Mouse (Mus musculus): ENCODE data around the gene Wwp2. TPM values are rescaled to one million over a fixed set of nuclear protein-coding genes. Genes with fewer than 3 reads are reported as not detected.

Wwp2 gene
- polyA plus RNA-seq, 1 experiment from 2014 or later = 44.8 TPM

GRCm38 (mm10) chr8:107578132-107578531 is 142.0 kb downstream of the Wwp2 start:
- WGBS = 87% methylated on average over 8 of the region's 8 CpGs

GRCm38 (mm10) chr8:107578541-107578940 is 142.4 kb downstream of the Wwp2 start:
- no peak overlapping the region for H3K27ac ChIP-seq (ENCODE audit: low read length)
- H3K9me3 ChIP-seq (ENCODE audit: low read length) = no peaks in the 10 kb centered on the region
- 87% methylated on average over 8 of the region's 8 CpGs for WGBS
- peaks cover 39% of the 10 kb centered on the region for H3K36me3 ChIP-seq (ENCODE audit: insufficient read depth, low read length)
- no peak for ATAC-seq (ENCODE audit: low FRiP score, low TSS enrichment)
- H3K4me1 ChIP-seq (ENCODE audit: insufficient read depth, low read length) = no peaks in the 10 kb centered on the region
- H3K27me3 ChIP-seq (ENCODE audit: insufficient read depth, low read length) = no peaks in the 10 kb centered on the region
- H3K9ac ChIP-seq (replicated peaks; ENCODE audit: low read length) = no peak overlapping the region
- no peak overlapping the region for H3K4me2 ChIP-seq (replicated peaks; ENCODE audit: low read depth, low read length)
- H3K4me3 ChIP-seq (ENCODE audit: low read length) = no peak overlapping the region

More at GRCm38 (mm10) chr8:107578132-107578531, 142.0 kb downstream of the Wwp2 start:
- no peaks in the 10 kb centered on the region for H3K27me3 ChIP-seq (ENCODE audit: insufficient read depth, low read length)
- H3K9me3 ChIP-seq (ENCODE audit: low read length) = no peaks in the 10 kb centered on the region
- ATAC-seq (ENCODE audit: low FRiP score, low TSS enrichment) = no peak
- no peak overlapping the region for H3K4me3 ChIP-seq (ENCODE audit: low read length)
- no peaks in the 10 kb centered on the region for H3K4me1 ChIP-seq (ENCODE audit: insufficient read depth, low read length)
- no peak overlapping the region for H3K4me2 ChIP-seq (replicated peaks; ENCODE audit: low read depth, low read length)
- H3K36me3 ChIP-seq (ENCODE audit: insufficient read depth, low read length) = peaks cover 35% of the 10 kb centered on the region
- H3K9ac ChIP-seq (replicated peaks; ENCODE audit: low read length) = no peak overlapping the region
- H3K27ac ChIP-seq (ENCODE audit: low read length) = no peak overlapping the region

GRCm38 (mm10) chr8:107580879-107581278 is 144.7 kb downstream of the Wwp2 start:
- Histone ChIP-seq H3K27me3 (ENCODE audit: insufficient read depth, low read length) (no peaks in the 10 kb centered on the region), H3K4me3 (ENCODE audit: low read length) (no peak overlapping the region), H3K4me1 (ENCODE audit: insufficient read depth, low read length) (no peaks in the 10 kb centered on the region), H3K27ac (ENCODE audit: low read length) (no peak overlapping the region), H3K4me2 (replicated peaks; ENCODE audit: low read depth, low read length) (no peak overlapping the region), H3K36me3 (ENCODE audit: insufficient read depth, low read length) (peaks cover 57% of the 10 kb centered on the region), H3K9me3 (ENCODE audit: low read length) (no peaks in the 10 kb centered on the region), H3K9ac (replicated peaks; ENCODE audit: low read length) (no peak overlapping the region)
- no peak for ATAC-seq (ENCODE audit: low FRiP score, low TSS enrichment)
- WGBS = 94% methylated on average over 13 of the region's 13 CpGs

GRCm38 (mm10) chr8:107581536-107581935 is 145.4 kb downstream of the Wwp2 start:
- Histone ChIP-seq H3K9me3 (ENCODE audit: low read length) (no peaks in the 10 kb centered on the region), H3K36me3 (ENCODE audit: insufficient read depth, low read length) (peaks cover 59% of the 10 kb centered on the region), H3K27me3 (ENCODE audit: insufficient read depth, low read length) (no peaks in the 10 kb centered on the region), H3K27ac (ENCODE audit: low read length) (no peak overlapping the region), H3K4me3 (ENCODE audit: low read length) (no peak overlapping the region), H3K4me1 (ENCODE audit: insufficient read depth, low read length) (peaks cover 2% of the 10 kb centered on the region), H3K9ac (replicated peaks; ENCODE audit: low read length) (no peak overlapping the region), H3K4me2 (replicated peaks; ENCODE audit: low read depth, low read length) (no peak overlapping the region)
- 90% methylated on average over 4 of the region's 4 CpGs for WGBS
- no peak for ATAC-seq (ENCODE audit: low FRiP score, low TSS enrichment)

GRCm38 (mm10) chr8:107582136-107582535 is 146.0 kb downstream of the Wwp2 start:
- Histone ChIP-seq H3K9me3 (ENCODE audit: low read length) (no peaks in the 10 kb centered on the region), H3K27me3 (ENCODE audit: insufficient read depth, low read length) (no peaks in the 10 kb centered on the region), H3K4me1 (ENCODE audit: insufficient read depth, low read length) (peaks cover 8% of the 10 kb centered on the region), H3K4me2 (replicated peaks; ENCODE audit: low read depth, low read length) (no peak overlapping the region), H3K4me3 (ENCODE audit: low read length) (no peak overlapping the region), H3K36me3 (ENCODE audit: insufficient read depth, low read length) (peaks cover 59% of the 10 kb centered on the region), H3K27ac (ENCODE audit: low read length) (no peak overlapping the region), H3K9ac (replicated peaks; ENCODE audit: low read length) (no peak overlapping the region)
- ATAC-seq (ENCODE audit: low FRiP score, low TSS enrichment) = no peak
- 96% methylated on average over 11 of the region's 11 CpGs for WGBS

- H3K4me3 ChIP-seq (ENCODE audit: low read length) = peak overlapping the region; percentile 98
- under 1% methylated on average over 17 of the region's 17 CpGs for WGBS
- peak overlapping the region; percentile 91 for H3K9ac ChIP-seq (replicated peaks; ENCODE audit: low read length)
- no peaks in the 10 kb centered on the region for H3K27me3 ChIP-seq (ENCODE audit: insufficient read depth, low read length)
- H3K27ac ChIP-seq (ENCODE audit: low read length) = peak overlapping the region; percentile 80
- ATAC-seq (ENCODE audit: low FRiP score, low TSS enrichment) = peak; percentile 31
- H3K36me3 ChIP-seq (ENCODE audit: insufficient read depth, low read length) = peaks cover 30% of the 10 kb centered on the region
- no peaks in the 10 kb centered on the region for H3K9me3 ChIP-seq (ENCODE audit: low read length)
- peaks cover 10% of the 10 kb centered on the region for H3K4me1 ChIP-seq (ENCODE audit: insufficient read depth, low read length)
- peak overlapping the region; percentile 78 for H3K4me2 ChIP-seq (replicated peaks; ENCODE audit: low read depth, low read length)
Observed at GRCm38 (mm10) chr8:107587429-107587994, 151.3 kb downstream of the Wwp2 start.

- no peaks in the 10 kb centered on the region for H3K9me3 ChIP-seq (ENCODE audit: low read length)
- H3K27ac ChIP-seq (ENCODE audit: low read length) = peak within 1 kb of the TSS; percentile 80
- WGBS = 2% methylated on average over 65 of the region's 65 CpGs
- no peaks in the 10 kb centered on the region for H3K27me3 ChIP-seq (ENCODE audit: insufficient read depth, low read length)
- peak within 1 kb of the TSS; percentile 78 for H3K4me2 ChIP-seq (replicated peaks; ENCODE audit: low read depth, low read length)
- H3K4me1 ChIP-seq (ENCODE audit: insufficient read depth, low read length) = peaks cover 10% of the 10 kb centered on the region
- H3K4me3 ChIP-seq (ENCODE audit: low read length) = peak within 1 kb of the TSS; percentile 98
- peaks cover 23% of the 10 kb centered on the region for H3K36me3 ChIP-seq (ENCODE audit: insufficient read depth, low read length)
- peak; percentile 98 for ATAC-seq (ENCODE audit: low FRiP score, low TSS enrichment)
- peak within 1 kb of the TSS; percentile 91 for H3K9ac ChIP-seq (replicated peaks; ENCODE audit: low read length)
Observed at GRCm38 (mm10) chr8:107587995-107588780, 152.0 kb downstream of the Wwp2 start, which contains the start of gene Psmd7. Gene Psmd7, minus strand, starts transcription at chr8:107588464.

GRCm38 (mm10) chr8:107593967-107594729 is 158.0 kb downstream of the Wwp2 start:
- Histone ChIP-seq H3K4me2 (replicated peaks; ENCODE audit: low read depth, low read length) (no peak overlapping the region), H3K36me3 (ENCODE audit: insufficient read depth, low read length) (no peaks in the 10 kb centered on the region), H3K9ac (replicated peaks; ENCODE audit: low read length) (no peak overlapping the region), H3K27ac (ENCODE audit: low read length) (no peak overlapping the region), H3K9me3 (ENCODE audit: low read length) (no peaks in the 10 kb centered on the region), H3K27me3 (ENCODE audit: insufficient read depth, low read length) (no peaks in the 10 kb centered on the region), H3K4me3 (ENCODE audit: low read length) (no peak overlapping the region), H3K4me1 (ENCODE audit: insufficient read depth, low read length) (no peaks in the 10 kb centered on the region)
- no peak for ATAC-seq (ENCODE audit: low FRiP score, low TSS enrichment)
- WGBS = 76% methylated on average over 6 of the region's 6 CpGs

- Histone ChIP-seq H3K27me3 (ENCODE audit: insufficient read depth, low read length) (no peaks in the 10 kb centered on the region), H3K4me2 (replicated peaks; ENCODE audit: low read depth, low read length) (no peak overlapping the region), H3K9me3 (ENCODE audit: low read length) (no peaks in the 10 kb centered on the region), H3K36me3 (ENCODE audit: insufficient read depth, low read length) (no peaks in the 10 kb centered on the region), H3K4me1 (ENCODE audit: insufficient read depth, low read length) (no peaks in the 10 kb centered on the region), H3K9ac (replicated peaks; ENCODE audit: low read length) (no peak overlapping the region), H3K27ac (ENCODE audit: low read length) (no peak overlapping the region), H3K4me3 (ENCODE audit: low read length) (no peak overlapping the region)
- 69% methylated on average over 6 of the region's 6 CpGs for WGBS
- ATAC-seq (ENCODE audit: low FRiP score, low TSS enrichment) = no peak
Observed at GRCm38 (mm10) chr8:107594817-107595216, 158.7 kb downstream of the Wwp2 start.

Data from kidney, embryonic 16.5 days (tissue).